Mouse (Mus musculus) neural tube, embryonic 10.5 days (tissue): ENCODE data around the gene Kcnb1.
A peak's percentile ranks its signal among the peaks of the same experiment; 100 is the strongest.

ENCODE experiments used
- DNase-seq: peaks from one replicate; pipeline ENCODE4 v3.0.0-alpha.2; 2017; ENCODE audit warnings: low spot score; ENCODE audit errors: extremely low spot score

Gene Kcnb1

GRCm38 (mm10) chr2:167062965-167063880 lies 126.7 kb downstream of the Kcnb1 start, which contains the start of gene Znfx1:
Gene Znfx1 (minus strand): TSS chr2:167063015.
- peak; percentile 99 for DNase-seq

DNA sequence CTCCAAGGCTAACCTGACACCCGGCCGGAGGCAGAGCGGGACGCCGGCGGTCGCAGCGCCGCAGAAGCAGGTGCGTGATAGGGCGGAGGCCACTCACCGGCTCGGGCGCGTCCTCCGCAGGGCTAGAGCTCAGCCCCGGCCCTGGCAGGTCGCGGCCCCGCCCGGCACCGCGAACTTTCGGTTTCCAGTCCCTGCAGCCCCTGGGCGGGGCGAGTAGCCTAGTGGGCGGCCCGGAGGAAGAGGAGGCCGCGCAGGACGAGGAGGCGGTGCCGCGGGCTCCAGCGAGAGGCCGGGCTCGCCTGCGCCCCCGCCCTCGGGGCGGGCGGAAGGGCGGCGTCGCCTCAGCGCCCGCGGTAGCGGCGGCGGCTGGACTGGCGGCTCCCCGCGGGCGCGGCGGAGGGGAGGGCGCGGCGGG lies 127.5 kb downstream of the Kcnb1 start:
- DNase-seq = peak; percentile 87

- no peak for DNase-seq
These were observed 128.4 kb downstream of the Kcnb1 start for GRCm38 (mm10) chr2:167061381-167062034.

DNA sequence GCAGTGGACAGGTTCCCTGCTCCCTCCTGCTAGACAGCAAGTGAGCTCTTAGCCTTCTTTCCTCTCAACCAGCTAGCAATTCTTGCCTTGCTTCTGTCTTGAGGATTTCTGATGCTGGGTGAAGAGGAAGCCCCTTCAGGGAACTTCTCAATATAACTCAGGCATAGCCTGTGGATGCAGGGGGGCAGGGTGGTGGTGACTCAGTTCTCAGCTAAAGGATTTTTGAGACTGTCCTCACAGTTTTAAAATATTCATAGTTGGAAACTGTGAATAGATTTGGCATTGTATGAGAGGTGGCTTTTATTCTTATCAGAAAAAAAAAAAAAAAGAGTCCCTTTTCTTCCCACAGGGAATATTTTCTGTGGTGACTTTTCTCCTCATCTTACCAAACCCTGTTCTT lies 129.2 kb downstream of the Kcnb1 start:
- no peak for DNase-seq

- DNase-seq = no peak
These were observed 129.6 kb downstream of the Kcnb1 start for GRCm38 (mm10) chr2:167060360-167060759.

DNA sequence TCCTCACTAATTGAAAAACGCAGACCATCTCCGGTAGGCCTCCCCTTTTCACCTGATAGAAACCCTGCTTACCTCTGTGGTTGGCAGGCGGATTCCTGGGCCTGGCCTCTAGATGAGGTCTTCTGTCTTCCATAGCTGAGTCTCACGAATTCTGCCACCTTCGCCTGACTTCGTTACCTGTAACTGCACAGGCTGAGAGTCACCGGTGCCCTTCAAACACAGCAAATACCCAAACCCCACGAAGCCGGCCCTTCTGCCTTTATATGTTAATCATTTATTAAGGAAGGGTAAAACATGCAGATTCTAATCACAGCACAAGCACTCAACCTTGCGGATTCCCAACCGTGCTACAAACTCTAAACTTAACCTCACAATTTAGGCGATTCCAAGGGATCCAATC lies 130.0 kb downstream of the Kcnb1 start:
- no peak for DNase-seq

DNA sequence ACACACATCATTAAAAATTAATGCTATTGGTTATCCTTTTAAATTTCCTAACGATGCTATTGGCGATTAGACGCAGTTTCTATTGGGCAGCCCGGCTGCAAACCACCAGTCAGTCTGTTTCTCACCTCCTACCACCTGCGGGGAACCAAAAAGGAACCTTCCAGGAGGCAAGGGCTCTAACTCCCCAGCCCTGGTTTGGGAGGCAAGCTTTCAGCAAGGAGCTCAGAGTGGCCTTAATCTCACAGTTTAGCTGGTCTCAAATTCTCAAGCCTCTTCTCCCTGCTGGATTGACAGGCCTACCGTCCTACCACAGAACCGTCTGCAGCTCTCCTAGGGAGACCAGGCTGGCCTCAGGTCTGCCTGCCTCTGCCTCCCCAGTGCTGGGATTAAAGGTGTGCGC lies 130.4 kb downstream of the Kcnb1 start:
- no peak for DNase-seq

- DNase-seq = no peak
These were observed 131.1 kb downstream of the Kcnb1 start for GRCm38 (mm10) chr2:167058814-167059387.

DNA sequence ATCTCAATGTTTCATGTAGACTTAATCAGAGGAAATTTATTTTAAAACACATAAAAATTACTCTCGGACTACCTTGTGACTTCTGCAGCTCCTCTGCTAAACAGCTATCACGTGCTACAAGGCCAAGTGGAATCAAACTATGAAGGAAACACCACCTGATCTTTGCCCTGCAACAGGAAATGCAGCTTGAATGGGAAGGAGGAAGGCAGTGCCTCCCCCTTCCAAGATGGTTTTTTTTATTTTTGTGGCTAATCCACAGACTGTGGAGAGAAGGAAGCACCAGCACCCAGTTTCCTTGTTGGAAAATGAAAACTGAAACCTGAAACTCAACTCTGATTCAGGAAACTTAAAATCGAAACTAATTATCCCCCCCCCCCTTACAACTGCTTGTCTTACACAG lies 131.8 kb downstream of the Kcnb1 start:
- no peak for DNase-seq

DNA sequence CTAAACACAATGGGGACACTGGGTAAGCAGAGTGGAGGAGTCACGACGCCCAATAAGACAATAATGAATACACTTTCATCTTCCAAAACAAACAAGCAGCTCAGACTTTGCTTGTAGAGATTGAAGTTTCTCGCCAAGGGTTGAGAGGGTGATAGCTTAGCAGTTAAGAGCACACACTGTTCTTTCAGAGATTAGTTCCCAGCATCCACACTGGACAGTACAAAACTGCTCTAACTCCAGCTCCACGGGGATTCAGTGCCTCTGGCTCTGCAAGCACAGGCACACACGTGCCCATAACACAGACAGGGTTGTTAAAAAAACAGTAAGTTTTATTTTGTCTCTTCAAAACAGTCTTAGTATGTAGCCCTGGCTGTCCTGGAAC lies 133.0 kb downstream of the Kcnb1 start:
- DNase-seq = no peak

GRCm38 (mm10) chr2:167056210-167056941 lies 133.6 kb downstream of the Kcnb1 start:
- DNase-seq = no peak

DNA sequence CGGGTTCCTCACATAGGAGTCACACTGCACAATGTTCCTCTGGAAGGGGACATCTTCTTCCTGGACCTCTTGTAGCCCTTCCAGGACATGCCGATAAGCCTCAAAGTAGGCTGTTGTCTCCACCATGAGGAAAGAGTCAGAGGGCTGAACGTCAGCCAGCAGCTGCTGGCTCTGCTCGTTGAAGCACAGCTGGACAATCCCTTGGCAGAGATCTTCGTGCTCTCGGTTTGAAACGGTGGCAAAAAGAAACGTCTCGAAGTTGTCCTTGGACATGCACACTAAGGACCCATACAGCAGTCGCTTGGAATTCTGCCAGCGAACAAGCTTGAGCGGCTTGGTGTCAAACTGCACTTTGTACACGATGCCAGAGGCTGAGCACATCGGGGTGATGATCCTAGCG lies 134.6 kb downstream of the Kcnb1 start:
- DNase-seq = no peak

- DNase-seq = no peak
These were observed 136.7 kb downstream of the Kcnb1 start for GRCm38 (mm10) chr2:167053127-167053844.

DNA sequence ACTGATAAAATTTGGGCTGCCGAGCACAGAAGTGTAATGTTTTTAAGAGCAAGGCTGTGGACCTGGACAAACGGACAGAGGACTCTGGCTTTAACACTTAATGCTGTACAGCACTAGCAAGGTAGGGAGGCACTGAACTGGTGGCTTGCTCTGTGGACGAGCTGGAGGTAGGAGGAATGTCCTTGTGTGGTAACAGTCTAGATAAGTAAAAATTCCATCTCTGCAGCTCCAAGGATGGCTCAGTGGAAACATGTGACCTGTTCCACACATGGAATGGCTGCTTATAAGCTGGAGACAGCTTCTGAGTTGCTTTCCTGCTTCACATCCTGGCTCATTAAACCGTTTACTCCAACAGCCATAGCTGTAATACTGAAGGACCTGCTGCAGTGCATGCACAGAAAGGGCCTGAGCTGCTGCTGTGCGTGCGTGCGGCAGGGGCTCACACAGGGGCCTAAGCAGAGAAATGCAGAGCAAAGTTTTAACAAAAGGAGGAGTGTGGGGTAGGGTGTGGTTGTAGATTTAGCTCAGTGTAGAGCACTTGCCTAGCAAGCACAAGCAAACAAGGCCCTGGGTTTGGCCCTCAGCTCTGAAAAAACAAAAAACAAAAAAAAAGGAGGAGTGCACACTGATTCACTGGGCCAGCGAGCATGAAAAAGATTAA lies 141.1 kb downstream of the Kcnb1 start:
- DNase-seq = no peak

DNA sequence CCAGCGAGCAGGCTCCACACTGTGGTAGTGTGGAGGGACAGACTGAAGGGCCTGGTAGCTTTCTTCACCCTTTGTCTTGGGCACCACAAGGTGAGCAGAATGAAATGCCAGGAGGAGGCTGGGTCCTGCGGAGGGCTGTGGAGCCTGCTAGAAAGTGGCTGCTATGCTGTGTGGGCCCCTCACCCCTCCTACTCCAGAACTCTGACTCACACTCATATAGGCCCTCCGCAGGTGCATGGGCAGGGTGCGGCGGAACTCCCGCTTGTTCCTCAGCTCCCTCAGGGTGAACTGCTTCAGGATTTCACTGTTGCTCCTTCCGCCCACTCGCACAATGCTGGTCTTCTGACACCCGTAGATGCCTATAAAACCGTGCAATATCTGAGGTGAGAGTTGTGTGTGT lies 141.7 kb downstream of the Kcnb1 start:
- no peak for DNase-seq
